In genomic region chr4:140971691-140972090, GRCm38 (mm10) we compare ENCODE assay signal across 11 mouse cellular contexts.
"Had no signal": no experiment of that assay in that cellular context is flagged by ENCODE, and none has a peak within 500 bp of the region (broad histone marks: within the 10 kb centered on the region; RNA-seq: fewer than 3 reads in every experiment).

No protein-coding gene starts in this region.

- H3K27ac ChIP-seq: limb, embryonic 13.5 days; liver, embryonic 14.5 days; midbrain, embryonic 13.5 days had no signal

- H3K27me3 ChIP-seq: limb, embryonic 13.5 days; midbrain, embryonic 13.5 days had no signal

- H3K4me1 ChIP-seq: limb, embryonic 13.5 days; midbrain, embryonic 13.5 days had no signal

- H3K9me3 ChIP-seq: limb, embryonic 13.5 days; midbrain, embryonic 13.5 days had no signal

- ATAC-seq: midbrain, embryonic 13.5 days had no signal

- H3K4me3 ChIP-seq: limb, embryonic 13.5 days; midbrain, embryonic 13.5 days had no signal

- DNase-seq: kidney, adult 11 months; kidney, adult 9 months; kidney, postnatal 10 days; left cerebral cortex, postnatal 4 days; lung, adult 18-20 months; right cerebral cortex, postnatal 14 days; thymus, adult 2 months; thymus, postnatal 25 days had no signal
